Mouse (Mus musculus): ENCODE measurements around the gene Klhl24. TPM values are rescaled to one million over a fixed set of nuclear protein-coding genes. Genes with fewer than 3 reads are reported as not detected.
A peak's percentile ranks its signal among the peaks of the same experiment; 100 is the strongest.

Klhl24 gene
- polyA plus RNA-seq (2015; fragmentation: Nextera tagmentation; extraction: Ambion mirVana), result 51.7 and 57.8 TPM in 2 replicates

GRCm38 (mm10) chr16:20097069-20097710, at the start of gene Klhl24:
Gene Klhl24, plus strand, starts transcription at chr16:20097542.
- H3K4me2 ChIP-seq, result peak within 1 kb of the TSS; percentile 62
- no peaks in the 10 kb centered on the region for H3K9me3 ChIP-seq
- no peaks in the 10 kb centered on the region for H3K27me3 ChIP-seq
- ATAC-seq (ENCODE audit: low read depth), result peak; percentile 98
- H3K9ac ChIP-seq, result peak within 1 kb of the TSS; percentile 99
- H3K4me1 ChIP-seq (replicated peaks), result peaks cover 17% of the 10 kb centered on the region
- peak within 1 kb of the TSS; percentile 99 for H3K27ac ChIP-seq (replicated peaks)
- WGBS, result under 1% methylated on average over 29 of the region's 29 CpGs
- H3K36me3 ChIP-seq, result peaks cover 7% of the 10 kb centered on the region
- H3K4me3 ChIP-seq, result peak within 1 kb of the TSS; percentile 88

GRCm38 (mm10) chr16:20052655-20053054, 44.7 kb upstream of the Klhl24 start:
- Histone ChIP-seq H3K27ac (replicated peaks) (no peak overlapping the region), H3K4me3 (no peak overlapping the region), H3K9ac (no peak overlapping the region), H3K27me3 (no peaks in the 10 kb centered on the region), H3K36me3 (no peaks in the 10 kb centered on the region), H3K4me1 (replicated peaks) (no peaks in the 10 kb centered on the region), H3K9me3 (no peaks in the 10 kb centered on the region), H3K4me2 (no peak overlapping the region)
- no peak for ATAC-seq (ENCODE audit: low read depth)
- 91% methylated on average over 3 of the region's 3 CpGs for WGBS

GRCm38 (mm10) chr16:20072770-20073169, 24.6 kb upstream of the Klhl24 start:
- Histone ChIP-seq H3K9me3 (no peaks in the 10 kb centered on the region), H3K36me3 (no peaks in the 10 kb centered on the region), H3K27ac (replicated peaks) (no peak overlapping the region), H3K4me2 (no peak overlapping the region), H3K9ac (no peak overlapping the region), H3K27me3 (no peaks in the 10 kb centered on the region), H3K4me3 (no peak overlapping the region), H3K4me1 (replicated peaks) (no peaks in the 10 kb centered on the region)
- no peak for ATAC-seq (ENCODE audit: low read depth)
- WGBS, result 65% methylated on average over 1 of the region's 1 CpGs

- Histone ChIP-seq H3K9me3 (no peaks in the 10 kb centered on the region), H3K27me3 (no peaks in the 10 kb centered on the region), H3K27ac (replicated peaks) (no peak overlapping the region), H3K9ac (no peak overlapping the region), H3K4me1 (replicated peaks) (no peaks in the 10 kb centered on the region), H3K4me2 (no peak overlapping the region), H3K4me3 (no peak overlapping the region), H3K36me3 (no peaks in the 10 kb centered on the region)
- 52% methylated on average over 1 of the region's 1 CpGs for WGBS
- ATAC-seq (ENCODE audit: low read depth), result no peak
Measured at GRCm38 (mm10) chr16:20076675-20077074, 20.7 kb upstream of the Klhl24 start.

- ATAC-seq (ENCODE audit: low read depth), result no peak
Measured at GRCm38 (mm10) chr16:20080271-20080670, 17.1 kb upstream of the Klhl24 start.

GRCm38 (mm10) chr16:20084623-20085022, 12.7 kb upstream of the Klhl24 start:
- H3K27me3 ChIP-seq, result no peaks in the 10 kb centered on the region
- ATAC-seq (ENCODE audit: low read depth), result no peak
- no peak overlapping the region for H3K4me3 ChIP-seq
- H3K9ac ChIP-seq, result no peak overlapping the region
- no peak overlapping the region for H3K27ac ChIP-seq (replicated peaks)
- H3K9me3 ChIP-seq, result no peaks in the 10 kb centered on the region
- 89% methylated on average over 1 of the region's 1 CpGs for WGBS
- no peak overlapping the region for H3K4me2 ChIP-seq
- H3K4me1 ChIP-seq (replicated peaks), result no peaks in the 10 kb centered on the region
- no peaks in the 10 kb centered on the region for H3K36me3 ChIP-seq

More at GRCm38 (mm10) chr16:20080271-20080670, 17.1 kb upstream of the Klhl24 start:
- Histone ChIP-seq H3K27me3 (no peaks in the 10 kb centered on the region), H3K9ac (no peak overlapping the region), H3K9me3 (no peaks in the 10 kb centered on the region), H3K27ac (replicated peaks) (no peak overlapping the region), H3K4me1 (replicated peaks) (no peaks in the 10 kb centered on the region), H3K4me3 (no peak overlapping the region), H3K36me3 (no peaks in the 10 kb centered on the region), H3K4me2 (no peak overlapping the region)
- WGBS, result 95% methylated on average over 3 of the region's 3 CpGs

GRCm38 (mm10) chr16:20085250-20085905, 12.0 kb upstream of the Klhl24 start:
- Histone ChIP-seq H3K9me3 (no peaks in the 10 kb centered on the region), H3K4me1 (replicated peaks) (no peaks in the 10 kb centered on the region), H3K36me3 (no peaks in the 10 kb centered on the region), H3K9ac (no peak overlapping the region), H3K27me3 (no peaks in the 10 kb centered on the region), H3K4me2 (no peak overlapping the region), H3K27ac (replicated peaks) (no peak overlapping the region), H3K4me3 (no peak overlapping the region)
- no peak for ATAC-seq (ENCODE audit: low read depth)
- 92% methylated on average over 5 of the region's 5 CpGs for WGBS

- Histone ChIP-seq H3K36me3 (no peaks in the 10 kb centered on the region), H3K9me3 (no peaks in the 10 kb centered on the region), H3K9ac (no peak overlapping the region), H3K4me3 (no peak overlapping the region), H3K4me2 (no peak overlapping the region), H3K27ac (replicated peaks) (no peak overlapping the region), H3K27me3 (no peaks in the 10 kb centered on the region), H3K4me1 (replicated peaks) (no peaks in the 10 kb centered on the region)
- no peak for ATAC-seq (ENCODE audit: low read depth)
- WGBS, result 83% methylated on average over 5 of the region's 5 CpGs
Measured at GRCm38 (mm10) chr16:20086976-20087375, 10.4 kb upstream of the Klhl24 start.

- no peaks in the 10 kb centered on the region for H3K36me3 ChIP-seq
- H3K4me2 ChIP-seq, result no peak overlapping the region
- H3K27me3 ChIP-seq, result no peaks in the 10 kb centered on the region
- no peaks in the 10 kb centered on the region for H3K9me3 ChIP-seq
- WGBS, result 90% methylated on average over 3 of the region's 3 CpGs
- H3K4me1 ChIP-seq (replicated peaks), result no peaks in the 10 kb centered on the region
- H3K4me3 ChIP-seq, result no peak overlapping the region
- no peak overlapping the region for H3K9ac ChIP-seq
- H3K27ac ChIP-seq (replicated peaks), result no peak overlapping the region
- ATAC-seq (ENCODE audit: low read depth), result no peak
Measured at GRCm38 (mm10) chr16:20089636-20090035, 7.7 kb upstream of the Klhl24 start.

- Histone ChIP-seq H3K27me3 (no peaks in the 10 kb centered on the region), H3K4me2 (no peak overlapping the region), H3K4me1 (replicated peaks) (no peaks in the 10 kb centered on the region), H3K9ac (no peak overlapping the region), H3K27ac (replicated peaks) (no peak overlapping the region), H3K4me3 (no peak overlapping the region), H3K9me3 (no peaks in the 10 kb centered on the region), H3K36me3 (no peaks in the 10 kb centered on the region)
- no peak for ATAC-seq (ENCODE audit: low read depth)
- WGBS, result 56% methylated on average over 5 of the region's 5 CpGs
Measured at GRCm38 (mm10) chr16:20090921-20091575, 6.3 kb upstream of the Klhl24 start.

- H3K36me3 ChIP-seq, result peaks cover 7% of the 10 kb centered on the region
- H3K9me3 ChIP-seq, result no peaks in the 10 kb centered on the region
- no peaks in the 10 kb centered on the region for H3K27me3 ChIP-seq
- peaks cover 17% of the 10 kb centered on the region for H3K4me1 ChIP-seq (replicated peaks)
- 77% methylated on average over 2 of the region's 2 CpGs for WGBS
- H3K4me3 ChIP-seq, result no peak overlapping the region
- no peak overlapping the region for H3K9ac ChIP-seq
- H3K27ac ChIP-seq (replicated peaks), result no peak overlapping the region
- no peak for ATAC-seq (ENCODE audit: low read depth)
- no peak overlapping the region for H3K4me2 ChIP-seq
Measured at GRCm38 (mm10) chr16:20095966-20096365, 1.4 kb upstream of the Klhl24 start.

GRCm38 (mm10) chr16:20097711-20098374, 501 bp downstream of the Klhl24 start:
- H3K27ac ChIP-seq (replicated peaks), result peak overlapping the region; percentile 99
- peak; percentile 85 for ATAC-seq (ENCODE audit: low read depth)
- peaks cover 13% of the 10 kb centered on the region for H3K36me3 ChIP-seq
- H3K4me3 ChIP-seq, result peak overlapping the region; percentile 88
- H3K4me2 ChIP-seq, result peak overlapping the region; percentile 62
- H3K9ac ChIP-seq, result peak overlapping the region; percentile 99
- H3K4me1 ChIP-seq (replicated peaks), result peaks cover 17% of the 10 kb centered on the region
- WGBS, result under 1% methylated on average over 61 of the region's 61 CpGs
- H3K27me3 ChIP-seq, result no peaks in the 10 kb centered on the region
- H3K9me3 ChIP-seq, result no peaks in the 10 kb centered on the region; the same call in 1 of the 2 replicates

All from neural tube, embryonic 13.5 days (tissue).